ENCODE assay signal across 13 mouse cellular contexts in the genomic region with DNA sequence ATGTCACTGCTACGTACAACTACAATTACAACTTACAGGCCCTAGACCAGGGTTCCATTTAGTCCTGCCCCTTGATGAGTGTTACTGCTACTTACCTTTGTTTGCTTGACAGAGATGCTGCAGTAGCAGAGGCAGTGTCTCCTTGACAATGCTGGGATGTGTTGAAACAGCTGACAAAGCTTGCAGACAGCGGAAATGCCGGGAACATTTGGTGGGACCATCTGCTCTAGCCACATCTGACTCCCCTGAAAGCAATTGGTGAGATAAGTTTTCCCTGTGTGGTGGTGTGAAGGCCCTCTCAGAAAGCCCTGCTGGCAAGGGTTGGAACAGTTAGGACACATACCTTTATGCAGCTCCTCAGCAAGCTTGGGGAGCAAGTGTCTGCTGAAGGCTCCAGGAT.
"Had no signal": no experiment of that assay in that cellular context is flagged by ENCODE, and none has a peak within 500 bp of the region (broad histone marks: within the 10 kb centered on the region; RNA-seq: fewer than 3 reads in every experiment).

No protein-coding gene starts in this region.

- DNase-seq: kidney, adult 9 months; kidney, postnatal 36 days; lung, embryonic 14.5 days; lung, postnatal 10 days; lung, postnatal 4 days; midbrain, embryonic 14.5 days; right cerebral cortex, postnatal 14 days; thymus, postnatal 4 days had no signal

- H3K4me3 ChIP-seq: limb, embryonic 15.5 days; liver, embryonic 12.5 days; midbrain, embryonic 10.5 days; neural tube, embryonic 13.5 days; stomach, embryonic 15.5 days had no signal

- H3K4me2 ChIP-seq: limb, embryonic 15.5 days; liver, embryonic 12.5 days; lung, embryonic 14.5 days; neural tube, embryonic 13.5 days; stomach, embryonic 15.5 days had no signal

- H3K27me3 ChIP-seq: limb, embryonic 15.5 days; liver, embryonic 12.5 days; neural tube, embryonic 13.5 days; stomach, embryonic 15.5 days had no signal
